Mouse (Mus musculus): ENCODE data around the gene Sctr. TPM values are rescaled to one million over a fixed set of nuclear protein-coding genes. Genes with fewer than 3 reads are reported as not detected.

The Sctr gene
- polyA plus RNA-seq, 1 experiment: 0.96 TPM

DNA sequence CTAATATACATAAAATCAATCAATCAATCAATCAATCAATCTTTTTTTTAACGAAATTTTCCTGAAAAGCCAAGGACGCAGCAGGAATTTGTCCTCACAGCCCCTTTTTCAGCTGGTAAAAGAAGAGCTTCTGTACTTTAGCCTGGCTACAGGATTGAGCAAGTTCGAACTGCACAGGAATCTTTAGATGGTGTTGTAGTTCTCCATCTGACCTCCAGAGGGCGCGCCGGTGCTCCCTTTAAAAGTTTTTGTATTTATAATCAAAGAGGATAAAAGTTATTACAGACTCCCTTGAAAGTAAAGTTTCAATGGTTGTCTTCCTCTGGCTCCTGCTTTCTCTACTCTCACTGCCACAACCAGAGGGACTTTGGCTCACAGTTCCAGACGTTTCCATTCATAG, 91.6 kb downstream of the Sctr start:
- 16% methylated on average over 7 of the region's 7 CpGs for WGBS
- Histone ChIP-seq H3K4me1 (replicated peaks; ENCODE audit: control insufficient read depth, insufficient read depth, low read length) (no peaks in the 10 kb centered on the region), H3K4me3 (ENCODE audit: control insufficient read depth, insufficient read depth, low read length) (no peak overlapping the region), H3K27me3 (ENCODE audit: control insufficient read depth, insufficient read depth, low read length) (no peaks in the 10 kb centered on the region), H3K36me3 (ENCODE audit: control insufficient read depth, insufficient read depth, low read length) (no peaks in the 10 kb centered on the region), H3K27ac (ENCODE audit: control insufficient read depth, insufficient read depth, low read length) (no peak overlapping the region)
- TF ChIP-seq POLR2A (IDR thresholded peaks at IDR 0.05; ENCODE audit: control insufficient read depth, extremely low read depth, insufficient read depth, low read length, poor library complexity) (no peak), CTCF (IDR thresholded peaks at IDR 0.05; ENCODE audit: borderline replicate concordance, control insufficient read depth, extremely low read depth, insufficient read depth, low read length, poor library complexity) (no peak)
- peak; percentile 53 for DNase-seq

DNA sequence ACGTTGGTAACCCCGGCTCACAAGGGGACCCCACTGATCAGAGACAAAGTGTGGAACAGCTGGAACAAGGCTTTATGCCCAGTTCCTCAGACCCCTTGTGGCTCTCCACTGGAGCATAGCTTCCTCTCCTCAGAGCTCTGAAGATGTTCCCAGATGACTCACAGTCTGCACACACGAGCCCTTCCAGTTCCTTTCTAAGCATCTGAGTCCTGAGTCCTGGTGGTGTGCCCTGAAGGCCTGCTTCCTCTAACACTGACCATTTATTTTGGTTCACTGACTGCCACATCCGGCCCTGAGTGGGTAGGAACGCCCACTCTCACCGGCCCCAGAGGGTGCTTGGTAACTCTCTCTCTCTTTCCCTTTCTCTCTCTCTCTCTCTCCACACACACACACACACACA, 92.8 kb downstream of the Sctr start:
- Histone ChIP-seq H3K27ac (ENCODE audit: control insufficient read depth, insufficient read depth, low read length) (no peak overlapping the region), H3K36me3 (ENCODE audit: control insufficient read depth, insufficient read depth, low read length) (no peaks in the 10 kb centered on the region), H3K4me3 (ENCODE audit: control insufficient read depth, insufficient read depth, low read length) (no peak overlapping the region), H3K4me1 (replicated peaks; ENCODE audit: control insufficient read depth, insufficient read depth, low read length) (no peaks in the 10 kb centered on the region), H3K27me3 (ENCODE audit: control insufficient read depth, insufficient read depth, low read length) (no peaks in the 10 kb centered on the region)
- TF ChIP-seq CTCF (IDR thresholded peaks at IDR 0.05; ENCODE audit: borderline replicate concordance, control insufficient read depth, extremely low read depth, insufficient read depth, low read length, poor library complexity): no peak
- no peak for TF ChIP-seq POLR2A (IDR thresholded peaks at IDR 0.05; ENCODE audit: control insufficient read depth, extremely low read depth, insufficient read depth, low read length, poor library complexity)
- 25% methylated on average over 6 of the region's 6 CpGs for WGBS
- DNase-seq: no peak

DNA sequence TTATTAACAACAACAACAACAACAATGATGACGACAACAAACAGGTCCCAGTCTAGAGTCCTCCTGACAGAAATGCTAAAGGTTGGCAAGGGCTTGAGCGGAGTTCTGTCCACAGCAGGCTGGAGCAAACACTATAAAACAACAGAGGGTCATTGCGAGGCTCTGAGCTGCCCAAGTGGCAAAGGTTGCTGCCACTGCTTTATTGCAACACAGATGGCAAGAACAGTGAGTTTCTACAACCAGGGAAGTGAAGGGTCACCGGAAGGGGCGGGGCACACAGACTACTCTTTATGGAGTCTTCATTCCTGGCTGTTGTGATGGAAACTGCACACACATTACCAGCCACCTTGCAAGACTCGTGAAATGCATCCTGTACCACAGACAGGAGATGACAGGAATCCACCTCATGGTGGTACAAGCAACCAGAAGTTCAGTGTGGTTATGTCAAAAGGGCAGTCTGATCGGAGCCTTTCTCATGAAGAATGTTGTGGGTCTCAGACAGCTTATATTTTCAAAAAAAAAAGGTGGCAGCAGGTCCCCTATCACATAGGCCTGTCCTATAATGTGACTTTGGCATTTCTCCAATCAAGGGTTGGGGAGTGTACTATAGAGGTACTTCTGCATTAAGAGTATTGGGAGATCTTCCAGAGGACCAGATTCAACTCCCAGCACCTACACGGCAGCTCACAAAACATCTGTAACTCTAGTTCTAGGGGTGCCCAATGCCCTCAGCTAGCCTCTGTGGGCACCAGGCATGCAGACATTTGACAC, 93.9 kb downstream of the Sctr start:
- no peak for DNase-seq
- Histone ChIP-seq H3K27me3 (ENCODE audit: control insufficient read depth, insufficient read depth, low read length) (no peaks in the 10 kb centered on the region), H3K36me3 (ENCODE audit: control insufficient read depth, insufficient read depth, low read length) (no peaks in the 10 kb centered on the region), H3K27ac (ENCODE audit: control insufficient read depth, insufficient read depth, low read length) (no peak overlapping the region), H3K4me3 (ENCODE audit: control insufficient read depth, insufficient read depth, low read length) (no peak overlapping the region), H3K4me1 (replicated peaks; ENCODE audit: control insufficient read depth, insufficient read depth, low read length) (no peaks in the 10 kb centered on the region)
- TF ChIP-seq POLR2A (IDR thresholded peaks at IDR 0.05; ENCODE audit: control insufficient read depth, extremely low read depth, insufficient read depth, low read length, poor library complexity): no peak
- no peak for TF ChIP-seq CTCF (IDR thresholded peaks at IDR 0.05; ENCODE audit: borderline replicate concordance, control insufficient read depth, extremely low read depth, insufficient read depth, low read length, poor library complexity)
- 92% methylated on average over 8 of the region's 8 CpGs for WGBS

DNA sequence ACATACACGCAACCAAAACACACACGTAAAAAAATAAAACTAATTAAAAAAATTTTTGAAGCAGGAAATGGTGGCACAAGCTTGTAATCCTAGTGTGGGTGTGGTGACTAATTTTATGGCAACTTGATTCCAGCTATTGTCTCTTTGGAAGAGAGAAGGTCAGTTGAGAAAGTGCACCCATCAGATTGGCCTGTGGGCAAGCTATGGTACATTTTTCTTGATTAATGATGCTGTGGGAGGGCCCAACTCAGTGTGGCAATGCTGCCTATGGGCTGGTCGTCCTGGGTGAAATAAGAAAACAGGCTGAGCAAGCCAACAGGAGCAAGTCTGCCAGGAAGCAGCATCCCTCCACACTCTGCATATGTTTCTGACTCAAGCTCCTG, 94.5 kb downstream of the Sctr start:
- no peaks in the 10 kb centered on the region for H3K36me3 ChIP-seq (ENCODE audit: control insufficient read depth, insufficient read depth, low read length)
- no peak overlapping the region for H3K4me3 ChIP-seq (ENCODE audit: control insufficient read depth, insufficient read depth, low read length)
- H3K27me3 ChIP-seq (ENCODE audit: control insufficient read depth, insufficient read depth, low read length): no peaks in the 10 kb centered on the region
- no peak for TF ChIP-seq CTCF (IDR thresholded peaks at IDR 0.05; ENCODE audit: borderline replicate concordance, control insufficient read depth, extremely low read depth, insufficient read depth, low read length, poor library complexity)
- TF ChIP-seq POLR2A (IDR thresholded peaks at IDR 0.05; ENCODE audit: control insufficient read depth, extremely low read depth, insufficient read depth, low read length, poor library complexity): no peak
- no peak overlapping the region for H3K27ac ChIP-seq (ENCODE audit: control insufficient read depth, insufficient read depth, low read length)
- no peak for DNase-seq
- 97% methylated on average over 3 of the region's 3 CpGs for WGBS
- no peaks in the 10 kb centered on the region for H3K4me1 ChIP-seq (replicated peaks; ENCODE audit: control insufficient read depth, insufficient read depth, low read length)

DNA sequence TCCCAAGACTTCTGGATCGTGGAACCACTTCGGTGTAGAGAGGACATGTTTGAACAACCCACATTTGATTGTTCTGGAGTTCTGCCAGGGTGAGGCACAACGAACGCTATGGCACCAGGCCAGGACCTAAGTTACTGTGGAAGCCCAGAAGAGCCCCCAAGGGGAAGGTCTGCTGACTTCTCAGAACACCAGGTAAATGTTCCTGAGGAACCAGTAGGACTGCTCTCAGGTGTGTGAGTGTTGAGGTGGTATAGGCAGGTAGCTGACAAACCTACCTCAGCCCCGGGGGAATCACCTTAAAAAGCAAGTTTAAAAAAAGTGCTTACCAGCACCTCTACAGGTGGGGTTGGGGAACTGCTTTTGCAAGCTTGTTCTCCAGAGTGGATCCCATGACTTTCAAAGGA, 98.9 kb downstream of the Sctr start:
- WGBS: 76% methylated on average over 5 of the region's 5 CpGs
- no peak for DNase-seq
- no peak for TF ChIP-seq POLR2A (IDR thresholded peaks at IDR 0.05; ENCODE audit: control insufficient read depth, extremely low read depth, insufficient read depth, low read length, poor library complexity)
- TF ChIP-seq CTCF (IDR thresholded peaks at IDR 0.05; ENCODE audit: borderline replicate concordance, control insufficient read depth, extremely low read depth, insufficient read depth, low read length, poor library complexity): no peak

DNA sequence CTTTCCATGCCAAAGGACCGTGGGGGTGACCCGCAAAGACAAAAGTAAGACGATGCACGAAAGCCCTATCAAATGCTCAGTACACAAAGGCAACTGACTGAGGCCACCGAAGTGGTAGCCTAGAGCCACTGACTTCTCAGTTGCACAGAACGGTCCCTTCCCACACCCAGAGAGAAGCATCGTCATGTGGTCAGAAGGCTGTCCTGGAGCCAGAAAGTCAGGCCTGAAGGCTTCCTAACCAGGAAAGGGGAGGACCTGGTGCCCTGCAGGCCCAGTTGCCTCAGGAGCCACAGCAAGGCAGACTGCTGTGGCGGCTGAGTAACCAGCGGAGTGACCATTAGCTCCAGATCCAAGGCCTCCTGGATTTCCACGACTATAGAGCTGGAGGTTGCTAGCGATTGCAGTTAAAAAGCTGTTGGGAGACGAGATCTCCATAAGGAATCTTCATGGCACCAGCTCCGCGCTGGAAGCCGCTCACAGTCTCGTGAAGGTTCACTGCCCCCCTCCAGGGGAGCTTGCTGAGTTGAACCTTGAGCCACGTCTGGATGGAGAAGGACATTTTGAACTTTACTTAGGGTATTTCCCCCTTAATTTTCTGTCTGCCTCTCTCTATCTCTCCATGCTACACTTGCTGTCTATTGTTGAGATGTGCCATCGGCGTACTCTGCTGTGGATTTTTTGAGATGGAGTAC, 103.2 kb downstream of the Sctr start:
- no peaks in the 10 kb centered on the region for H3K27me3 ChIP-seq (ENCODE audit: control insufficient read depth, insufficient read depth, low read length)
- H3K4me3 ChIP-seq (ENCODE audit: control insufficient read depth, insufficient read depth, low read length): no peak overlapping the region
- WGBS: 95% methylated on average over 19 of the region's 19 CpGs
- no peaks in the 10 kb centered on the region for H3K4me1 ChIP-seq (replicated peaks; ENCODE audit: control insufficient read depth, insufficient read depth, low read length)
- no peak overlapping the region for H3K27ac ChIP-seq (ENCODE audit: control insufficient read depth, insufficient read depth, low read length)
- no peak for TF ChIP-seq POLR2A (IDR thresholded peaks at IDR 0.05; ENCODE audit: control insufficient read depth, extremely low read depth, insufficient read depth, low read length, poor library complexity)
- no peak for TF ChIP-seq CTCF (IDR thresholded peaks at IDR 0.05; ENCODE audit: borderline replicate concordance, control insufficient read depth, extremely low read depth, insufficient read depth, low read length, poor library complexity)
- peaks cover 12% of the 10 kb centered on the region for H3K36me3 ChIP-seq (ENCODE audit: control insufficient read depth, insufficient read depth, low read length)
- DNase-seq: no peak

More for the DNA sequence above, 98.9 kb downstream of the Sctr start:
- Histone ChIP-seq H3K27ac (ENCODE audit: control insufficient read depth, insufficient read depth, low read length) (no peak overlapping the region), H3K4me1 (replicated peaks; ENCODE audit: control insufficient read depth, insufficient read depth, low read length) (no peaks in the 10 kb centered on the region), H3K36me3 (ENCODE audit: control insufficient read depth, insufficient read depth, low read length) (no peaks in the 10 kb centered on the region), H3K27me3 (ENCODE audit: control insufficient read depth, insufficient read depth, low read length) (no peaks in the 10 kb centered on the region), H3K4me3 (ENCODE audit: control insufficient read depth, insufficient read depth, low read length) (no peak overlapping the region)

Measured in thymus, adult 2 months (tissue).